Mouse (Mus musculus) neural tube, embryonic 13.5 days (tissue): ENCODE measurements at regions not wholly inside any gene's neighbourhood (a gene's known extent, or its start where the extent isn't known, plus 50 kb on each side); places are given as distances from the start of the nearest gene placed in this dataset.

Source experiments
- ATAC-seq: fragments of 200-750 bp; cut with Nextera tagmentation; 2 replicates; pipeline ENCODE4 v1.8.0; 2017; ENCODE audit warnings: low read depth, mild to moderate bottlenecking, moderate TSS enrichment, moderate library complexity
- H3K27ac ChIP-seq: fragments of 300-500 bp; sonication (generic); replicated peaks from 2 replicates; pipeline ENCODE4 v1.5.1; 2015; ENCODE audit warnings: moderate library complexity, mild to moderate bottlenecking, inconsistent platforms
- H3K27me3 ChIP-seq: fragments of 300-500 bp; sonication (generic); 2 replicates; pipeline ENCODE4 v1.6.1; 2015; ENCODE audit warnings: mild to moderate bottlenecking, inconsistent platforms
- H3K36me3 ChIP-seq: fragments of 300-500 bp; sonication (generic); 2 replicates; pipeline ENCODE4 v1.6.1; 2015; ENCODE audit warnings: mild to moderate bottlenecking, inconsistent platforms
- H3K4me1 ChIP-seq: fragments of 300-500 bp; sonication (generic); replicated peaks from 2 replicates; pipeline ENCODE4 v1.6.1; 2015; ENCODE audit warnings: inconsistent platforms
- H3K4me2 ChIP-seq: fragments of 300-500 bp; sonication (generic); 2 replicates; pipeline ENCODE4 v1.6.1; 2015; ENCODE audit warnings: inconsistent platforms, mild to moderate bottlenecking, moderate library complexity
- H3K4me3 ChIP-seq: fragments of 300-500 bp; sonication (generic); 2 replicates; pipeline ENCODE4 v1.5.1; 2015; ENCODE audit warnings: mild to moderate bottlenecking, inconsistent platforms
- H3K9ac ChIP-seq: fragments of 300-500 bp; sonication (generic); 2 replicates; pipeline ENCODE4 v1.6.1; 2015; ENCODE audit warnings: moderate library complexity, mild to moderate bottlenecking, inconsistent platforms
- H3K9me3 ChIP-seq: fragments of 300-500 bp; sonication (generic); 2 replicates; pipeline ENCODE4 v1.6.1; 2016; ENCODE audit warnings: inconsistent platforms
- WGBS: fragments of 180-500 bp; shearing (Covaris S2); methylation state at CpG from one replicate; pipeline ENCODE4 v1.1.7; 2015; 5-methylcytosine and 5-hydroxymethylcytosine counted together

DNA sequence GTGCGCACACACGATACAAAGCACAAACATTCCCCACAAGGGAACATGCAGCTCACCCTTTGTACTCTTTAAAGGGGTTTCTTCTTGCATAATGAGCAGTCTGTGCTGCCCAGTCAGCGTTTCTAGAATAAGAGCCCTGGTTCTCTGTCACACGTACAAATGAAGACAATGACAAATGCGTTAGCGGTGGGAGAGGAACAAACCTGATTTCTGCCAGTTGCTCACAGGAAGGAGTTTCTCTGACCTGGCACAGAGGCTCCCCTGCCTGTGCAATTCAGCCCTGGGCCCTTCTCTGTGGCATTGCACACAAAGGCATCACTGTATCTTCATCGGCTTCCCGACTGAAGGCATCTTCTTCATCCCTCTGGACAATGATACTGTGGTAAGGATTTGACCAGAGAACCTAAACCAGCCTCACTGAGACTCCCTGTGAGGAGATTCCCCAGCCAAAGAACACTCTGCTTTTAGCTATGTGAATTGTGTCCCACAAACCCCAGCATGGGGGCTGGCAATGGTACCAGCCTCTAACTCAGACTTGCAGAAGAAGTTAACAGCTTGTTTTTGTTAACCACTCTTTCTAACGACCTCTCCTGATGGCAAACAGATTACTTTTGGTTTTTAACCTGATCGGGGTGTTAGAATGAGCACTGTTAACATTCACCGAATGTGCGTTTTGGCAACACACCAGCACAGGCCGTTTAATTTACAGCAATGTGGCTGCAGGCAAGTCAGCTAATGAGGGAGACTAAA lies 139.5 kb upstream of the Nabp1 start:
- Histone ChIP-seq H3K4me2 (peak overlapping the region; percentile 26), H3K9ac (0 out of 2 replicates have a peak overlapping the region, but pooled peaks have one; percentile 41), H3K27ac (peak overlapping the region; percentile 80), H3K4me1 (peaks cover 32% of the 10 kb centered on the region), H3K4me3 (no peak overlapping the region), H3K36me3 (no peaks in the 10 kb centered on the region), H3K9me3 (no peaks in the 10 kb centered on the region), H3K27me3 (no peaks in the 10 kb centered on the region; the same call in 1 of the 2 replicates)
- peak; percentile 65 for ATAC-seq
- 10% methylated on average over 13 of the region's 13 CpGs for WGBS

DNA sequence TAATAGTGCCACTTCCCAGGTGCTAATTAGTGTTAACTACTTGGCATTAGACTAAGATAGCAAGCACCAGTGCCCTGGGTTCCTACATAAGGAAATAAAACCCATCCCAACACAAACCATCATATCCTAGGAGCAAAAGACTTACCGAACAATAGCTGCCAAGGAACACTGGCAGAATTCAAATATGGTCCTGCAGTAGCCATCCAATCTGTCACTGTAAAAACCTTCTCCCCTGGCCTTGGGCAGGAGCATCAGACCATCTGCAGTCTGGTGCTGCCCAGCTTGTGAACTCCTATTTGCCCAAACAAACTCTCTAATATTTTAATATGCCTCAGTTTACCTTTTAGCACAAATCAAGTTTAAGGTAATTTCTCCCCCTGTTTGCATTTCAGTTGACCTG lies 137.9 kb upstream of the Nabp1 start:
- ATAC-seq: no peak
- WGBS: 76% methylated on average over 1 of the region's 1 CpGs

DNA sequence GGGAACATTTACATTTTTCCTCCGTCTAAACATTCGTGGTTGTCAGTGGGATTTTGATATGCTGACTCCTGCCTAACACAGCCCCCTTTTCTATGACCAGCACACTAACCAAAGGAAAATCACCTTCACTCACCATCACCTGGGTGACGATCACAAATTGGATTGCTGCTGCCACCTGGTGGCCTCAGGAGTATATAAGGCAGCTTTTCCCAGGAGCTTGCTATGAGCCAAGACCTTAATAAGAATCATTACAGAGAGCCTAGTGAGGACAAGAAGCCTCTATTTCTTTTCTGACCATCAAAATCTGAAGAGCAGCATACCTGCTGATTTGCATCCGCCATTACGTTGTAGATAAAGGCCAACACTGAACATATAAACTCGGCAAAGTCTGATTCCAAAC lies 137.3 kb upstream of the Nabp1 start:
- WGBS: 32% methylated on average over 6 of the region's 6 CpGs
- no peaks in the 10 kb centered on the region for H3K36me3 ChIP-seq
- no peaks in the 10 kb centered on the region for H3K9me3 ChIP-seq
- no peak for ATAC-seq
- no peaks in the 10 kb centered on the region; the same call in 1 of the 2 replicates for H3K27me3 ChIP-seq
- H3K4me3 ChIP-seq: no peak overlapping the region
- H3K4me1 ChIP-seq: peaks cover 32% of the 10 kb centered on the region
- H3K27ac ChIP-seq: no peak overlapping the region
- no peak overlapping the region for H3K9ac ChIP-seq
- no peak overlapping the region for H3K4me2 ChIP-seq

More for the DNA sequence above, 137.9 kb upstream of the Nabp1 start:
- H3K4me3 ChIP-seq: no peak overlapping the region
- no peaks in the 10 kb centered on the region; the same call in 1 of the 2 replicates for H3K27me3 ChIP-seq
- no peak overlapping the region for H3K4me2 ChIP-seq
- peaks cover 32% of the 10 kb centered on the region for H3K4me1 ChIP-seq
- H3K9ac ChIP-seq: no peak overlapping the region
- no peaks in the 10 kb centered on the region for H3K9me3 ChIP-seq
- H3K36me3 ChIP-seq: no peaks in the 10 kb centered on the region
- no peak overlapping the region for H3K27ac ChIP-seq

DNA sequence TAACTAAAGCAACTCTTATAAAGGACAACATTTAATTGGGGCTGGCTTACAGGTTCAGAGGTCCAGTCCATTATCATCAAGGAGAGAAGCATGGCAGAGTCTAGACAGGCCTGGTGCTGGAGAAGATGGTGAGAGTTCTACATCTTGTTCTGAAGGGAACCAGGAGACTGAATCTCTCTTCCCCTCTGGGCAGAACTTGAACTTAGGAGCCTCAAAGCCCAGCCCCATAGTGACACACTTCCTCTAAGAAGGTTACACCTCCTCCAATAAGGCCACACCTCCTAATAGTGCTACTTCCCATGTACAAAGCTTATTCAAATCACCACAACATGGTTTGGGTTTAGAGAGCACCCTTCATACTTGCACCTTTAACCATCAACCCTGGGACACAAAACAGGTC lies 136.5 kb upstream of the Nabp1 start:
- Histone ChIP-seq H3K4me1 (peaks cover 32% of the 10 kb centered on the region), H3K27ac (no peak overlapping the region), H3K9me3 (no peaks in the 10 kb centered on the region), H3K4me2 (no peak overlapping the region), H3K27me3 (no peaks in the 10 kb centered on the region; the same call in 1 of the 2 replicates), H3K4me3 (no peak overlapping the region), H3K36me3 (no peaks in the 10 kb centered on the region), H3K9ac (no peak overlapping the region)
- ATAC-seq: no peak

DNA sequence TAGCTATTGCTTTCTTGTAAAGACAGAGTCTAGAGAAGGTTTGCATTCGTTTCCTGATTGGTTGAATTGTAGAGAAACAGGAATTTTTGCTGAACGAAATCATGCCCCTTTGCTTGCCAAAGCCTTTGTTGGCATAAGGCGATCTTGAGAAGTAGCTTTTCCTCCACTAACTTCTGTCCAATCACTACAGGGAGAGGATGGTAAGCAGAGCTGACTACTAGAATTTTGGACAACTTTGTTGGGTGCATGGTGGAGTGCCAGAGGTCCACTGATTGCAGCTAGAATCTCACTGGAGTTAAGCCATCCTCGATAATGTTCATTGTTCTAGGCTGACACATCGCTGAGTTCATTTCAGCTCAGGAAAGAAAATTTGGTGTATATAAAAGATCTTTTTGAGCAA lies 131.1 kb upstream of the Nabp1 start:
- WGBS: 89% methylated on average over 5 of the region's 5 CpGs
- no peak for ATAC-seq
- Histone ChIP-seq H3K36me3 (no peaks in the 10 kb centered on the region), H3K9ac (no peak overlapping the region), H3K4me3 (no peak overlapping the region), H3K27ac (no peak overlapping the region), H3K9me3 (no peaks in the 10 kb centered on the region), H3K4me1 (peaks cover 19% of the 10 kb centered on the region), H3K27me3 (no peaks in the 10 kb centered on the region), H3K4me2 (no peak overlapping the region)

DNA sequence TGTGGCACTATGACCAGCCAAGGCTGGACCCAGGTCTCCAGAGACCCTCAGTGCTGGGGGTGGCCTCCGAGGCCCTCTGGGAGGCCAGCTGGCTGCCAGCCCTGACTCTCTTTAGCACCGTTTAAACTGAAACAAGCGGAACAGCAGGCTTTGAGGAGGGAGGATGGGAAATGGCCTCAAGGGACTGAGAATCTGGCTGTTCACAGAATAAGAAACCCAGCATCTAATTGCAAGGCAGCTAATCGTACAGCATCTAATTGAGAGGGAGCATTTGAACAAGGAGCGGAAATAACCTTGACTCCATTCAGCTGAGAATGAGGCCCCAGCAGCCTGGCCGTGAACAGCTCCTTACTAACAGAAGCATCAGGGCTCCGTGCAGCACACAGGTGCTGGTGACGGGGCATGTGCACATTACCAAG lies 129.2 kb upstream of the Nabp1 start:
- H3K27me3 ChIP-seq: no peaks in the 10 kb centered on the region
- H3K27ac ChIP-seq: peak overlapping the region; percentile 82
- H3K4me3 ChIP-seq: no peak overlapping the region
- H3K9ac ChIP-seq: no peak overlapping the region
- H3K4me1 ChIP-seq: peaks cover 19% of the 10 kb centered on the region
- H3K4me2 ChIP-seq: peak overlapping the region; percentile 15
- peak; percentile 89 for ATAC-seq
- no peaks in the 10 kb centered on the region for H3K36me3 ChIP-seq
- no peaks in the 10 kb centered on the region for H3K9me3 ChIP-seq
- 13% methylated on average over 8 of the region's 8 CpGs for WGBS

DNA sequence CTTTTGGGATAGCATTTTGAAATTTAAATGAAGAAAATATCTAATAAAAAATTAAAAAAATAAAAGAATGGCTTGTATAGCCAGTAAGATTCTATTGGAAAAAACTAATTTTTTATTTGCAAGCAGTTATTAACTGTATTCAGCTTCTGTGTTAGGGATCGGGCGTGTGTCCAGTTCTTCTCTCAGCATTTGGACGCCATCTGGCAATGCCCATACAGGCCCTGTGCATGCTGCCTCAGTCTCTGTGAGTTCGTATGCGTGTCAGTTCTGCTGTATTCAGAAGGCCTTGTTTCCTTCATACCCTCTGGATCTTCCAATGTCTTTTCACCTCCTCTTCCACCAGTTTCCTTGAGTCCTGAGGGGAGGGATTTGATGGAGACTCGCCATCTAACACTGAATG lies 123.8 kb upstream of the Nabp1 start:
- ATAC-seq: no peak
- WGBS: 94% methylated on average over 6 of the region's 6 CpGs
- Histone ChIP-seq H3K4me2 (no peak overlapping the region), H3K9me3 (no peaks in the 10 kb centered on the region), H3K4me1 (peaks cover 2% of the 10 kb centered on the region), H3K27me3 (no peaks in the 10 kb centered on the region), H3K9ac (no peak overlapping the region), H3K36me3 (no peaks in the 10 kb centered on the region), H3K27ac (no peak overlapping the region), H3K4me3 (no peak overlapping the region)

DNA sequence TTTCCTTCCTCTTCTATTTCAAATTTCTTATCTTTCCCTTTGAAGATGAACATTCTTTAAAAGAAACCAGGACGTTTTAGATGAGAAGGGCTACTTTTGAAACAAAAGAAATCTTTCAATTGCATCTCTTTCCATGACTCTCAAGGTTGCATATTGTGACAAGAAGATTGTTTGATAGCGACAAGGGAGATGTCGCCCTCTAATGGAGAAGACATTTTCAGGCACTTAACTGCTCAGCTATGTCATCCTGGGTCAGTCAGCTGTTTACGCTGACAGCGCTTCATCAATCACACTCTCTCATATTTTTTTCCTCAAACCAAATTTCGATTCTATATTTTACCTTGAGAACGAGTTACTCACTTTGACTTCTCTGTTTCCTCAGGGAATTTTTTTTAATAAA lies 122.2 kb upstream of the Nabp1 start:
- WGBS: 38% methylated on average over 7 of the region's 7 CpGs
- Histone ChIP-seq H3K4me1 (no peaks in the 10 kb centered on the region), H3K27me3 (no peaks in the 10 kb centered on the region), H3K27ac (no peak overlapping the region), H3K9me3 (no peaks in the 10 kb centered on the region), H3K4me3 (no peak overlapping the region), H3K4me2 (no peak overlapping the region), H3K36me3 (no peaks in the 10 kb centered on the region), H3K9ac (no peak overlapping the region)
- no peak for ATAC-seq

DNA sequence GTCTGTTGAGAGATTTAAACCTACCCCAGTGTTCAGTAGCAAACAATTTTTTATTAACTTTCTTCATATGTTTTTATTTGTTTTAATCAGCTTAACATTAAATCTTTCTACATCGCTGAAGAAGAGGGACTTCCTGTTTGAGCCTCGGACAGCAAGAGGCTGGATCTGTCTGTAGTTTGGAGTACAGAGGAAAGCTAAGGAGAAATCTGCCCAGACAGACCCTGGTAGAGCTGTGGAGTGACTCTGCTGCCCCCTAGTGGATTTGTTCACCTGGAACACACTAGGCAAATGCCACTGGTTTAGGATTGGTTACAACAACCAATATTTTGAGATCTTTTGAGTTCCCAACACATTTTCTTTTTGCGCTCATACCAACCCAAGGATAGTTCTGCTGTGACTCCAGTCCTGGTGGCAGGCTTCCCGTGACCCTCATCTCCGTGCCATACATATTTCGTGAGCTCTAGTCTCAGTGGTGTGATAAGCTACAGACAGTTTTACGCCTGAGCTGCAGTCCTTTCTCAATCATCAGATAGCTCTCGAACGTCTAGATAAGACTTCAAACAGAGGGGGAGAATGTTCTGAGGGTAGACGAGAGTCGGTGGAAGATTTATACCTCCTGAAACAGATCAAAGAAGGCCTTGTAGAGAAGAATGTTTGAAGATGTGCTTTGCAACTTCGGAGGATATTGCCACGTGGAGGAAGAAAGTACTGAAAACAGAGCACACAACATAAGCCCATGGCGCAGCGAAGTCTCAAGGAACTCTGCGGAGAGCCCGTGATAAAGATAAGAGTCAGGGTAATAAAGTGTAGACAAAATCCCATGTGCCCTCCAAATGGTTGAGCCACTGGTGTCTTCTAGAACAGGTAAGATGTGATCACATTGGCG lies 119.0 kb upstream of the Nabp1 start:
- no peak overlapping the region for H3K4me2 ChIP-seq
- H3K9me3 ChIP-seq: no peaks in the 10 kb centered on the region
- no peak overlapping the region for H3K9ac ChIP-seq
- no peak overlapping the region for H3K4me3 ChIP-seq
- no peak overlapping the region for H3K27ac ChIP-seq
- no peaks in the 10 kb centered on the region for H3K36me3 ChIP-seq
- no peaks in the 10 kb centered on the region for H3K27me3 ChIP-seq
- 49% methylated on average over 18 of the region's 18 CpGs for WGBS
- ATAC-seq: peak; percentile 89
- no peaks in the 10 kb centered on the region for H3K4me1 ChIP-seq

DNA sequence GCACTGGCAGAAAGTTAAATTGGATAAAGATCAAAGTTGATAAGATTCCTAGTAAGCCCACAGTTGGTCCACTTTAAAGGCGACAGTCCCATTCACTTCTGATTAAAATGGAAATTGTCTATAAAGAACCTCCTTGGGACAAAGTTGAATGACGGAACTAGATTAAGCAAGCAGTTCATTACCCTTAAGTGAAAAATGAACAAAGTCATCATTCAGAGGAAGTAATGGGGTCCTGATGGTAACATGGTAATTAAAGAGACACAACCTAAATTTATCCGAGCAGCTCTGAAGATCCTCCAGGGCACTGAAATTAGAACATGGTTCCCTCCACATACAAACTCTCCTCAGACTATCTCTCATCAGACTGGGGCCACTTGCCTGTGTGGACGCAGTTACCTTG lies 116.4 kb upstream of the Nabp1 start:
- ATAC-seq: no peak
- Histone ChIP-seq H3K27ac (no peak overlapping the region), H3K9ac (no peak overlapping the region), H3K4me2 (no peak overlapping the region), H3K9me3 (no peaks in the 10 kb centered on the region), H3K36me3 (no peaks in the 10 kb centered on the region), H3K27me3 (no peaks in the 10 kb centered on the region), H3K4me3 (no peak overlapping the region), H3K4me1 (no peaks in the 10 kb centered on the region)
- 83% methylated on average over 4 of the region's 4 CpGs for WGBS

DNA sequence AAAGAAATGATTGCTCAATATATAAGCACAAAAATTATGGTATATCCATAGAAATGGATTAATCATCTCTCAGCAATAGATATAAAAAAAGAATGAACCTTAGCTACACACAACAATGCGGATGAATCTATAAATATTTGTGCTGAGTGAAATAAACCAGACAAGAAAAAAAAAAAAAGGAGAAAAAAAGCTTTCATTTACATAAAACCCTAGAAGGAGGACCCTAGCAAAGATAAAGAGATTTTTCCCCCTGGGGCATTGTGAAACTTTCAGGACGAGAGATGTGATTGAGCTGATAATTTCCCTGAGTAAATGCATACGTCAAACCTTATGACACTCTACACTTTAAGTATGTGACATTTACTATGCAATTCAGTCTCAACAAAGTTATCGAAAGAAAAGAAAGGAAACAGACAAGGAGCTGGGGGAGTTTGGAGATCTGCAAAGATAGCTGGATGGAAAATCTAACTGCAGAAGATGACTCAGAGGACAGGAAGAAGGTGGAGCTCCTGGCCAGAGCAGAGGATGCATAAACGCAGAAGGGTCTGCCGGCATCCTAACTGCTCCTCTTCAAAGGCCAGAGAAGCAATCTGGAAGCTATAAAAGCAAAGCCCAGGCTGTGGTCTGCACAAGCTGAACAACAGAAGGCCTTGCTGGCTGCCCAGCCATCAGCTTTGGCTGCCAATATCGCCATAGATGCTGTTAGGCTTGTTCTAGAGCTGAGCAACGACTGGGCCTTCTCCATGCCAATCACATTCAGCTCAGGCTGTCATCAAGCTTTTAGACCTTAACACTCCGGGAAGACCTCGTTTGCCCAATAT lies 115.6 kb upstream of the Nabp1 start:
- Histone ChIP-seq H3K9me3 (no peaks in the 10 kb centered on the region), H3K4me2 (no peak overlapping the region), H3K9ac (no peak overlapping the region), H3K27me3 (no peaks in the 10 kb centered on the region), H3K4me1 (no peaks in the 10 kb centered on the region), H3K36me3 (no peaks in the 10 kb centered on the region), H3K27ac (no peak overlapping the region), H3K4me3 (no peak overlapping the region)
- WGBS: 54% methylated on average over 10 of the region's 10 CpGs
- no peak for ATAC-seq

DNA sequence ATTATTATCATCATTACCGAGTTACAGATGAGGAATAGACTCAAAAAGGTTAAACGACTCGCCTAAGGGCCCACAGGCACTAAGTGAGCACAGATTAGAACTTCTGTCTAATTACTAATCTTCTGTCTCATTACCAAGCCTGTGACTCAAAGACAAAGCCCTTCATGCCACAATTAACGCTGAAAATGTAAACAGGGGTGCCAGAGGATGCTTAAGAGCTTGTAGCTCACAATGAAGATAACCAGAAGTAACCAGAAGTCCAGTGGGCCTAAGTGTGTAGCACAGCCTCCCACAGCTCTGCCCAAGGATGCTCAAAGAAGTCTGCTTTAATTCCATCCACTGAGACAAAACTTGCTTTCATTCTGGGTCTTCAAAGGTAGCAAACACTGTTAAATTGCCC lies 113.7 kb upstream of the Nabp1 start:
- no peak overlapping the region for H3K4me2 ChIP-seq
- H3K27ac ChIP-seq: no peak overlapping the region
- no peak for ATAC-seq
- 65% methylated on average over 4 of the region's 4 CpGs for WGBS
- no peaks in the 10 kb centered on the region for H3K9me3 ChIP-seq
- no peak overlapping the region for H3K9ac ChIP-seq
- H3K36me3 ChIP-seq: no peaks in the 10 kb centered on the region
- H3K4me3 ChIP-seq: no peak overlapping the region
- no peaks in the 10 kb centered on the region for H3K4me1 ChIP-seq
- no peaks in the 10 kb centered on the region for H3K27me3 ChIP-seq
